ENCODE assay signal across 25 mouse cellular contexts in genomic region chr14:121678913-121679312, GRCm38 (mm10).
DNase-seq lines count a peak whose midpoint lies in the region; ATAC-seq and TF ChIP-seq lines count a peak whose summit lies in the region.
"Had no signal": no experiment of that assay in that cellular context is flagged by ENCODE, and none has a peak within 500 bp of the region (broad histone marks: within the 10 kb centered on the region; RNA-seq: fewer than 3 reads in every experiment).

No protein-coding gene starts in this region.

- 68% methylated on average over 5 of the region's 5 CpGs for WGBS in embryonic facial prominence, embryonic 15.5 days
- WGBS in embryonic facial prominence, embryonic 10.5 days: 85% methylated on average over 5 of the region's 5 CpGs
- 82% methylated on average over 5 of the region's 5 CpGs for WGBS in kidney, embryonic 15.5 days
- 82% methylated on average over 5 of the region's 5 CpGs for WGBS in stomach, embryonic 16.5 days
- 78% methylated on average over 5 of the region's 5 CpGs for WGBS in stomach, postnatal 0 days

- H3K36me3 ChIP-seq in embryonic facial prominence, embryonic 15.5 days: no peaks in the 10 kb centered on the region
- H3K36me3 ChIP-seq in embryonic facial prominence, embryonic 10.5 days (replicated peaks): no peaks in the 10 kb centered on the region
- H3K36me3 ChIP-seq in kidney, embryonic 15.5 days: no peaks in the 10 kb centered on the region; the same call in 1 of the 2 replicates
- H3K36me3 ChIP-seq in stomach, embryonic 16.5 days (ENCODE audit: control insufficient read depth, insufficient read depth, low read length): no peaks in the 10 kb centered on the region
- H3K36me3 ChIP-seq in stomach, postnatal 0 days (ENCODE audit: control insufficient read depth, insufficient read depth, low read length): no peaks in the 10 kb centered on the region
- H3K36me3 ChIP-seq: heart, embryonic 12.5 days; liver, embryonic 12.5 days had no signal

- TF ChIP-seq CTCF in stomach, postnatal 0 days (IDR thresholded peaks at IDR 0.05; ENCODE audit: low read depth): no peak

- no peak overlapping the region for H3K9ac ChIP-seq in embryonic facial prominence, embryonic 15.5 days
- H3K9ac ChIP-seq in kidney, embryonic 15.5 days: no peak overlapping the region
- H3K9ac ChIP-seq in stomach, embryonic 16.5 days (ENCODE audit: low read length): no peak overlapping the region
- H3K9ac ChIP-seq in stomach, postnatal 0 days (ENCODE audit: low read length): no peak overlapping the region
- H3K9ac ChIP-seq: forebrain, embryonic 13.5 days; heart, embryonic 12.5 days; liver, embryonic 12.5 days; lung, embryonic 14.5 days had no signal

- H3K4me3 ChIP-seq in embryonic facial prominence, embryonic 15.5 days (replicated peaks): no peak overlapping the region
- H3K4me3 ChIP-seq in embryonic facial prominence, embryonic 10.5 days: no peak overlapping the region
- H3K4me3 ChIP-seq in kidney, embryonic 15.5 days (replicated peaks): no peak overlapping the region
- H3K4me3 ChIP-seq in stomach, embryonic 16.5 days (replicated peaks; ENCODE audit: low read length): no peak overlapping the region
- H3K4me3 ChIP-seq in stomach, postnatal 0 days (ENCODE audit: low read depth, low read length): no peak overlapping the region
- H3K4me3 ChIP-seq: erythroblast, embryonic 14.5 days; forebrain, embryonic 13.5 days; heart, embryonic 12.5 days; liver, embryonic 12.5 days; megakaryocyte, embryonic 14.5 days had no signal

- H3K4me2 ChIP-seq in embryonic facial prominence, embryonic 15.5 days (replicated peaks): no peak overlapping the region
- no peak overlapping the region for H3K4me2 ChIP-seq in kidney, embryonic 15.5 days
- no peak overlapping the region for H3K4me2 ChIP-seq in stomach, embryonic 16.5 days (ENCODE audit: low read depth, low read length)
- H3K4me2 ChIP-seq in stomach, postnatal 0 days (replicated peaks; ENCODE audit: low read depth): no peak overlapping the region
- H3K4me2 ChIP-seq: forebrain, embryonic 13.5 days; heart, embryonic 12.5 days; liver, embryonic 12.5 days; lung, embryonic 14.5 days had no signal

- H3K27me3 ChIP-seq in embryonic facial prominence, embryonic 15.5 days: no peaks in the 10 kb centered on the region
- no peaks in the 10 kb centered on the region for H3K27me3 ChIP-seq in embryonic facial prominence, embryonic 10.5 days (replicated peaks; ENCODE audit: low read depth, poor library complexity, severe bottlenecking)
- H3K27me3 ChIP-seq in kidney, embryonic 15.5 days: no peaks in the 10 kb centered on the region
- no peaks in the 10 kb centered on the region for H3K27me3 ChIP-seq in stomach, embryonic 16.5 days (ENCODE audit: control insufficient read depth, insufficient read depth, low read length)
- no peaks in the 10 kb centered on the region for H3K27me3 ChIP-seq in stomach, postnatal 0 days (ENCODE audit: control insufficient read depth, insufficient read depth, low read length)
- H3K27me3 ChIP-seq: CH12.LX; forebrain, embryonic 13.5 days; heart, embryonic 12.5 days; liver, embryonic 12.5 days had no signal

- no peak for TF ChIP-seq EP300 in stomach, postnatal 0 days (optimal IDR thresholded peaks at IDR 0.05)

- peaks cover 41% of the 10 kb centered on the region for H3K4me1 ChIP-seq in embryonic facial prominence, embryonic 15.5 days
- peaks cover 37% of the 10 kb centered on the region for H3K4me1 ChIP-seq in embryonic facial prominence, embryonic 10.5 days
- peaks cover 45% of the 10 kb centered on the region for H3K4me1 ChIP-seq in kidney, embryonic 15.5 days
- H3K4me1 ChIP-seq in stomach, embryonic 16.5 days (ENCODE audit: control insufficient read depth, insufficient read depth, low read length): peaks cover 26% of the 10 kb centered on the region
- H3K4me1 ChIP-seq in stomach, postnatal 0 days (replicated peaks; ENCODE audit: control insufficient read depth, insufficient read depth): peaks cover 3% of the 10 kb centered on the region; the same call in 1 of the 2 replicates
- H3K4me1 ChIP-seq: forebrain, embryonic 13.5 days; megakaryocyte, embryonic 14.5 days had no signal

- DNase-seq in embryonic facial prominence, embryonic 10.5 days (ENCODE audit: low spot score): no peak
- DNase-seq in kidney, postnatal 4 days: no peak
- no peak for DNase-seq in stomach, postnatal 0 days (ENCODE audit: low spot score)
- no peak for DNase-seq in liver
- no peak for DNase-seq in cerebellum, postnatal 25 days
- DNase-seq: adrenal gland, postnatal 14 days; cerebellum, adult 11-12 months; cerebellum, postnatal 36 days; gastrocnemius, postnatal 36 days; heart, postnatal 36 days; layer of hippocampus, postnatal 36 days; midbrain, embryonic 14.5 days; thymus, adult 18-20 months; thymus, postnatal 4 days had no signal

- H3K9me3 ChIP-seq in embryonic facial prominence, embryonic 15.5 days (replicated peaks): no peaks in the 10 kb centered on the region
- H3K9me3 ChIP-seq in embryonic facial prominence, embryonic 10.5 days: no peaks in the 10 kb centered on the region
- H3K9me3 ChIP-seq in kidney, embryonic 15.5 days (replicated peaks): no peaks in the 10 kb centered on the region
- no peaks in the 10 kb centered on the region for H3K9me3 ChIP-seq in stomach, embryonic 16.5 days (replicated peaks; ENCODE audit: control insufficient read depth, low read length)
- H3K9me3 ChIP-seq in stomach, postnatal 0 days (ENCODE audit: control insufficient read depth, low read length): no peaks in the 10 kb centered on the region
- H3K9me3 ChIP-seq: heart, embryonic 12.5 days; liver, embryonic 12.5 days; megakaryocyte, embryonic 14.5 days had no signal

- peak overlapping the region; percentile 17; the same call in 1 of the 2 replicates for H3K27ac ChIP-seq in embryonic facial prominence, embryonic 15.5 days (replicated peaks)
- no peak overlapping the region for H3K27ac ChIP-seq in embryonic facial prominence, embryonic 10.5 days (replicated peaks)
- peak overlapping the region; percentile 46; the same call in 1 of the 2 replicates for H3K27ac ChIP-seq in kidney, embryonic 15.5 days
- H3K27ac ChIP-seq in stomach, embryonic 16.5 days (ENCODE audit: low read length): 0 out of 2 replicates have a peak overlapping the region, but pooled peaks have one; percentile 25
- H3K27ac ChIP-seq in stomach, postnatal 0 days (replicated peaks): no peak overlapping the region
- H3K27ac ChIP-seq: forebrain, embryonic 13.5 days; liver, embryonic 12.5 days had no signal

- no peak for ATAC-seq in embryonic facial prominence, embryonic 15.5 days (ENCODE audit: insufficient number of reproducible peaks, low FRiP score, low TSS enrichment, low read depth)
- ATAC-seq in kidney, embryonic 15.5 days (replicated peaks; ENCODE audit: low FRiP score): no peak
- ATAC-seq in stomach, embryonic 16.5 days (ENCODE audit: insufficient read depth, low FRiP score): no peak
- no peak for ATAC-seq in stomach, postnatal 0 days (ENCODE audit: low FRiP score, low TSS enrichment)
- ATAC-seq: forebrain, embryonic 13.5 days; hindbrain, embryonic 16.5 days; liver, embryonic 12.5 days had no signal

Comparison
In these comparisons a context has a peak if more than half of its experiments do, and no peak if none do; other contexts are left out.
1. H3K27ac ChIP-seq: peak in embryonic facial prominence, embryonic 15.5 days (single experiment), kidney, embryonic 15.5 days (single experiment) and stomach, embryonic 16.5 days (single experiment); none in embryonic facial prominence, embryonic 10.5 days (single experiment) and stomach, postnatal 0 days (single experiment).